Mouse (Mus musculus): Measurements from ENCODE around the gene E2f8.

GRCm38 (mm10) chr7:48845213-48845973 lies 36.0 kb downstream of the E2f8 start:
- TF ChIP-seq POLR2A (IDR thresholded peaks at IDR 0.05; ENCODE audit: low read depth, low read length) (no peak), ZNF384 (IDR thresholded peaks at IDR 0.05; ENCODE audit: low read depth, low read length) (no peak), ELF1 (IDR thresholded peaks at IDR 0.05; ENCODE audit: low read depth, low read length) (no peak), MYC (IDR thresholded peaks at IDR 0.05; ENCODE audit: low read depth, low read length) (no peak), BHLHE40 (IDR thresholded peaks at IDR 0.05; ENCODE audit: low read depth, low read length) (no peak), ETS1 (conservative IDR thresholded peaks at IDR 0.05; ENCODE audit: low read depth, low read length) (no peak), ZKSCAN1 (IDR thresholded peaks at IDR 0.05; ENCODE audit: borderline replicate concordance, low read depth, low read length) (no peak), CTCF (conservative IDR thresholded peaks at IDR 0.05 in 1 of 2, IDR thresholded peaks at IDR 0.05 in 1 of 2; ENCODE audit: low read depth in 2 of 2, low read length in 2 of 2) (no peak), MEF2A (IDR thresholded peaks at IDR 0.05; ENCODE audit: borderline replicate concordance, low read depth, low read length) (no peak), PAX5 (IDR thresholded peaks at IDR 0.05; ENCODE audit: low read length) (no peak), RAD21 (IDR thresholded peaks at IDR 0.05; ENCODE audit: low read depth, low read length) (no peak), MAX (IDR thresholded peaks at IDR 0.05; ENCODE audit: low read length) (no peak), TCF12 (IDR thresholded peaks at IDR 0.05; ENCODE audit: low read depth, low read length) (no peak)

Measured in CH12.LX (cell line).